Mouse (Mus musculus) layer of hippocampus, adult 18-20 months (tissue): ENCODE measurements around the gene Olfr297. TPM values are rescaled to one million over a fixed set of nuclear protein-coding genes. Genes with fewer than 3 reads are reported as not detected.

Experiments
- DNase-seq, 2 experiments: peaks; one replicate each; pipeline ENCODE4 v3.0.0; 2022; ENCODE audit warnings: low spot score in 2 of 2
- long read RNA-seq: library from polyadenylated mRNA; stranded (forward); transcript quantifications from one replicate; pipeline ENCODE4 v2.0.0, GENCODE M21; 2021
- total RNA-seq, 2 experiments: library from RNA; stranded (reverse); gene quantifications; 2 replicates each; pipeline ENCODE4 v1.2.3; 2021

Olfr297 gene
- not detected for total RNA-seq
- long read RNA-seq = 0 reads

- no peak for DNase-seq
Measured at GRCm38 (mm10) chr7:86519668-86520067, at the start of gene Olfr297. TSS of gene Olfr297 (plus strand) at chr7:86519968.

GRCm38 (mm10) chr7:86492384-86492783 lies 27.4 kb upstream of the Olfr297 start, which contains the start of gene Olfr298:
TSS of gene Olfr298 (minus strand) at chr7:86492484.
- DNase-seq = no peak

Other genes with a start within 250 kb of the Olfr297 start
- gene Olfr310, start 242.8 kb upstream of the Olfr297 start, total RNA-seq = not detected
- gene Olfr309, start 206.3 kb upstream of the Olfr297 start, total RNA-seq = not detected
- not detected for gene Olfr308, start 194.3 kb upstream of the Olfr297 start, total RNA-seq
- gene Olfr307, start 182.4 kb upstream of the Olfr297 start, total RNA-seq = not detected
- not detected for gene Olfr305, start 153.0 kb upstream of the Olfr297 start, total RNA-seq
- not detected for gene Olfr304, start 133.3 kb upstream of the Olfr297 start, total RNA-seq
- gene Olfr303, start 122.2 kb upstream of the Olfr297 start, total RNA-seq = not detected
- not detected for gene Olfr301, start 116.1 kb upstream of the Olfr297 start, total RNA-seq
- not detected for gene Olfr299, start 60.0 kb upstream of the Olfr297 start, total RNA-seq
- not detected for gene Olfr298, start 27.5 kb upstream of the Olfr297 start, total RNA-seq
- not detected for gene Olfr295, start 63.9 kb downstream of the Olfr297 start, total RNA-seq
- gene Olfr294, start 96.7 kb downstream of the Olfr297 start, total RNA-seq = not detected
- not detected for gene Olfr293, start 129.1 kb downstream of the Olfr297 start, total RNA-seq
- gene Olfr292, start 168.4 kb downstream of the Olfr297 start, total RNA-seq = not detected